Mouse (Mus musculus): ENCODE measurements at regions not wholly inside any gene's neighbourhood (a gene's known extent, or its start where the extent isn't known, plus 50 kb on each side); places are given as distances from the start of the nearest gene placed in this dataset.

GRCm38 (mm10) chr15:41390699-41391098, 1256.5 kb downstream of the 9330182O14Rik start:
- H3K9ac ChIP-seq (ENCODE audit: control insufficient read depth, low read depth, low read length, poor library complexity, severe bottlenecking), result no peak overlapping the region
- no peak for TF ChIP-seq KAT2A (conservative IDR thresholded peaks at IDR 0.05; ENCODE audit: low read depth, low read length)
- TF ChIP-seq GATA1 (IDR thresholded peaks at IDR 0.05; ENCODE audit: low read depth, low read length), result no peak
- no peak for TF ChIP-seq NRF1 (IDR thresholded peaks at IDR 0.05; ENCODE audit: insufficient read depth, low read depth, low read length, poor library complexity, severe bottlenecking)
- no peak for TF ChIP-seq CHD1 (IDR thresholded peaks at IDR 0.05; ENCODE audit: low read depth, low read length)
- no peak for TF ChIP-seq MYB (IDR thresholded peaks at IDR 0.05; ENCODE audit: low read depth, low read length)
- TF ChIP-seq UBTF (IDR thresholded peaks at IDR 0.05; ENCODE audit: borderline replicate concordance, insufficient read depth, low read depth, low read length), result no peak
- no peak for TF ChIP-seq ELF1 (IDR thresholded peaks at IDR 0.05; ENCODE audit: low read depth, low read length)
- no peak for TF ChIP-seq GABPA (IDR thresholded peaks at IDR 0.05; ENCODE audit: low read depth, low read length)
- no peak for TF ChIP-seq USF1 (IDR thresholded peaks at IDR 0.05; ENCODE audit: low read depth, low read length)
- TF ChIP-seq ZC3H11A (IDR thresholded peaks at IDR 0.05; ENCODE audit: low read depth, low read length), result no peak
- no peak for TF ChIP-seq ZNF384 (IDR thresholded peaks at IDR 0.05; ENCODE audit: low read depth, low read length)
- TF ChIP-seq ZMIZ1 (IDR thresholded peaks at IDR 0.05; ENCODE audit: low read depth, low read length), result no peak
- no peak for TF ChIP-seq ZKSCAN1 (IDR thresholded peaks at IDR 0.05; ENCODE audit: low read depth, low read length)
- TF ChIP-seq TCF12 (IDR thresholded peaks at IDR 0.05; ENCODE audit: low read depth, low read length), result no peak
- TF ChIP-seq POLR2AphosphoS5 (IDR thresholded peaks at IDR 0.05; ENCODE audit: borderline replicate concordance, low read depth, low read length), result no peak
- no peak for TF ChIP-seq BHLHE40 (IDR thresholded peaks at IDR 0.05; ENCODE audit: borderline replicate concordance, low read depth, low read length)
- TF ChIP-seq NELFE (IDR thresholded peaks at IDR 0.05; ENCODE audit: low read depth, low read length), result no peak
- no peak for TF ChIP-seq MXI1 (IDR thresholded peaks at IDR 0.05; ENCODE audit: low read depth, low read length)
- TF ChIP-seq HCFC1 (IDR thresholded peaks at IDR 0.05; ENCODE audit: low read depth, low read length), result no peak
- no peak overlapping the region for H3K27ac ChIP-seq (ENCODE audit: control insufficient read depth, low read depth, low read length)
- H3K4me1 ChIP-seq (ENCODE audit: control insufficient read depth in 1 of 2, insufficient read depth in 2 of 2, low read length in 2 of 2), result no peaks in the 10 kb centered on the region
- DNase-seq (ENCODE audit: low read depth, low spot score), result no peak
- H3K27me3 ChIP-seq (ENCODE audit: control insufficient read depth in 1 of 2, insufficient read depth in 2 of 2, low read length in 2 of 2), result peaks cover 0 to 1% of the 10 kb centered on the region in 2 experiments; a peak in 1 of 4 replicates
- H3K9me3 ChIP-seq (replicated peaks; ENCODE audit: insufficient read depth, low read length), result no peaks in the 10 kb centered on the region
- no peak overlapping the region for H3K4me3 ChIP-seq (ENCODE audit: control insufficient read depth in 1 of 2, insufficient read depth in 1 of 2, low read depth in 2 of 2, low read length in 2 of 2)
- no peaks in the 10 kb centered on the region for H3K36me3 ChIP-seq (ENCODE audit: control insufficient read depth in 1 of 2, insufficient read depth in 2 of 2, low read length in 2 of 2)
- no peaks in the 10 kb centered on the region for H3K79me2 ChIP-seq (ENCODE audit: control insufficient read depth, insufficient read depth, low read length, poor library complexity)

Measured in MEL (cell line).